Mouse (Mus musculus): ENCODE measurements around the gene Gmip.

Gmip gene

DNA sequence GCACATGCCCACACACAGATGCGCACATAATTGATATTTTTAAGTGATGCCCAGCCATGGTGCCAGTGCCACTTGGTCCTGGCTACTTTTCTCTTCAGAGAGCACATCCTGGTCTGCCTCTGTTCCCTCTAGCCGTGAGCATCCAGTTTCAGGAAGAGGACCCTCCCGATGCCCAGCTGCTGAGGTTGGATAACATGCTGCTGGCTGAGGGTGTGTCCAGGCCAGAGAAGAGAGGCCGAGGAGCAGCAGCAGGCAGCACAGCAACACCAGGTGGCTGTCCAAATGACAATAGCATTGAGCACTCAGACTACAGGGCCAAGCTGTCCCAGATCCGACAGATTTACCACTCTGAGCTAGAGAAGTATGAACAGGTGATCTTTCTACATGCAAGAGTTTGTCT lies 55.7 kb downstream of the Gmip start:
- DNase-seq = no peak

DNA sequence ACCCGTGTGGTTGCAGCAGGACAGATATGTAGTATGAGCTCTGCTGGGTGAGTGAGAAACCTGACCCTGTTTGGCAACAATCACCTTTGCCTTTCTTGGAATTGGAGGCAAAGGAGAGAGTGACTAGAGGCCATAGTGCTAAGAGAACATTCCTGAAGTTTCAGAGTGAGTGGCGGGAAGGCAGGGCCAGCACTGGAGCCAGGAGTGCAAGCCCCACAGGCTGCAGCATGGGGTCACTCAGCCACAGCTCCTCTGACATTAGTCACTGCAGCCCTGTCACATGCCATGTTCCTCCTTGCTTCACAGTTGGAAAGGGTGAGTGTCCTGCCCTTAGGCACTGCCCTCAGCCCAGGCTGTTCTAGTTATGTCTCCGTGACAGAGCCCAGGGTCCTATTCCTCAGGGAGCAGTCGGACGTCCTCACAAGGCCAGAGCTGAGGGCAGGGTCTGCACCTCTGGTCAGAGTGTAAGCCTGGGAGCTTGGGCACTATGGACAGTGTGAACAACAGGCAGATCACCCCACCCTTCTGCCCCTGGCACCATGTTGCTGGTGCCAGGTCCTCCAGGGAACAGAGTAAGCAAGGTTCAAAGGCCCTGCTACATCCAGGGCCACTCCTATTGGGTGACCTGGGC lies 59.3 kb downstream of the Gmip start:
- no peak for DNase-seq

DNA sequence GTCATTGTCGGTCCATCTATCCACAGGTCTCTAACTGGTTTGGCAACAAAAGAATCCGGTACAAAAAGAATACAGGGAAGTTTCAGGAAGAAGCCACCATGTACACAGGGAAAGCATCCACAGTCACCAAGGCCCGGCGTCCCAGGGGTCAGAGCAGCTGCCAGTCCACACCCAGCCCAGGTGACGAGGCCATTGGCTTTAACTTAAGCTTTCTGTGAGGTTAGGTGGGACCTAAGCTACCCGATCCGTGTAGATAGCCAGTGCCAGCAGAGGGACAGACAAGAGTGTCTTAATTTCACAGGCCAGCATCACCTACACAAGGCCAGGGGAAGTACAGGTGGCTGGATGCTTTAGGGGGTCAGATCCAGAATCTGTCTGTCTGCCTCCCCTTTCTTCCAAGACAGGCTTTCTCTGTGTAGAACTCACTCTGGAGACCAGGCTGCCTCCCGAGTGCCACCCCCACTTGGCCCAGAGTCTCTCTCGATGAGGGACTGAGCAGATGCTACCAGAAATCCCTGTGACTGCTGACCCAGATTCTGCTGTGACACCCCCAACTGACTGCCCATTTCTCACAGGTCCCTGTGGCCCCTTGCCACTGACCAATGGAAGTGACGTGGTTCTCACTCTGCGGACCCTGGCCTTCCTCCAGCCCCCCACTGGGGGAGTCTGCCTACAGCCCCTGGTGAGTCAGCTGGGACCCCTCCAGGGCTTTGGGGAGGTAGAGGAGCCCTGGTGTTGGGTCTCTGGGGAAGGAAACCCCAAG lies 61.7 kb downstream of the Gmip start:
- no peak for DNase-seq

DNA sequence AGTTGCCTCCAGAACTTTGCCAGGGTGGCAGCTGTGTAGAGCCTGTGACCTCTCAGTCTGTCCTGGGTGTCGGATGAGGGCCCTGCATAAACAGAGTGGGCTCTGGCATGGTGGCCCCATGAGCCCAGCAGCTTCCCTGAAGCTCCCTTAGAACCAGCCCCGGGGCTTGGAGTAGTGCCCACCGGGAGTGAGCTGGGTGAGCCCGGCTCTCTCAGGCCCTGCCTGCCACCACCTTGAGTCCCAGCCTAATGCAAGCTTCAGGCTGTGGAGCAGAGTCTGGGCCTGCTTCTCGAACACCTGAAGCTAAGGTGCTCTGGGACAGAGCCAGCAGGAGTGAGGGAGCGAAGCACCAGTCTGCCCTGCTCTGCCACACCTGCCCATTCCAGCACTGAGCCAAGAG lies 62.4 kb downstream of the Gmip start:
- no peak for DNase-seq

Data from thymus, postnatal 14 days (tissue).